Mouse (Mus musculus) kidney, adult 2 months (tissue): ENCODE results near the gene Esrra. TPM values are rescaled to one million over a fixed set of nuclear protein-coding genes. Genes with fewer than 3 reads are reported as not detected.

ENCODE experiments used
- DNase-seq: peaks from one replicate; pipeline ENCODE4 v3.0.0; 2021
- H3K27ac ChIP-seq: fragments of 200-500 bp; 2 replicates; pipeline ENCODE4 v1.5.1; 2012; ENCODE audit warnings: low read depth, low read length, control low read depth, inconsistent platforms; ENCODE audit not compliant: insufficient read depth
- H3K27me3 ChIP-seq: fragments of 200-500 bp; replicated peaks from 2 replicates; pipeline ENCODE4 v1.6.1; 2012; ENCODE audit warnings: mild to moderate bottlenecking, moderate library complexity, low read length, inconsistent platforms; ENCODE audit not compliant: control insufficient read depth, insufficient read depth
- H3K36me3 ChIP-seq: fragments of 200-500 bp; 2 replicates; pipeline ENCODE4 v1.6.1; 2012; ENCODE audit warnings: mild to moderate bottlenecking, moderate library complexity, low read length, inconsistent platforms; ENCODE audit not compliant: control insufficient read depth, insufficient read depth
- H3K4me1 ChIP-seq: fragments of 200-500 bp; 2 replicates; pipeline ENCODE4 v1.6.1; 2011; ENCODE audit warnings: low read length; ENCODE audit not compliant: control insufficient read depth, insufficient read depth
- H3K4me3 ChIP-seq: fragments of 200-500 bp; 2 replicates; pipeline ENCODE4 v1.5.1; 2011; ENCODE audit warnings: mild to moderate bottlenecking, low read depth, low read length, control low read depth; ENCODE audit not compliant: insufficient read depth
- CTCF ChIP-seq: fragments of 200-500 bp; conservative IDR thresholded peaks from 2 replicates; pipeline ENCODE4 v1.5.1; 2011; ENCODE audit warnings: low read depth, mild to moderate bottlenecking, control low read depth, low read length, moderate library complexity, mixed read lengths; ENCODE audit not compliant: insufficient read depth, insufficient read length
- POLR2A ChIP-seq: fragments of 200-500 bp; IDR thresholded peaks from one replicate; pipeline ENCODE4 v1.6.1; 2011; ENCODE audit warnings: low read depth, low read length, control low read depth
- WGBS: fragments of 180-500 bp; shearing (Covaris S2); methylation state at CpG from one replicate; pipeline ENCODE4 v1.1.7; 2018; 5-methylcytosine and 5-hydroxymethylcytosine counted together
- polyA plus RNA-seq: library from polyadenylated mRNA; depleted of rRNA; stranded (reverse); fragments of >200 nt; gene quantifications from 2 replicates; pipeline ENCODE4 v1.2.3, GENCODE M21; 2012; rRNA removed

Gene Esrra
- 134 and 155 TPM in 2 replicates for polyA plus RNA-seq

DNA sequence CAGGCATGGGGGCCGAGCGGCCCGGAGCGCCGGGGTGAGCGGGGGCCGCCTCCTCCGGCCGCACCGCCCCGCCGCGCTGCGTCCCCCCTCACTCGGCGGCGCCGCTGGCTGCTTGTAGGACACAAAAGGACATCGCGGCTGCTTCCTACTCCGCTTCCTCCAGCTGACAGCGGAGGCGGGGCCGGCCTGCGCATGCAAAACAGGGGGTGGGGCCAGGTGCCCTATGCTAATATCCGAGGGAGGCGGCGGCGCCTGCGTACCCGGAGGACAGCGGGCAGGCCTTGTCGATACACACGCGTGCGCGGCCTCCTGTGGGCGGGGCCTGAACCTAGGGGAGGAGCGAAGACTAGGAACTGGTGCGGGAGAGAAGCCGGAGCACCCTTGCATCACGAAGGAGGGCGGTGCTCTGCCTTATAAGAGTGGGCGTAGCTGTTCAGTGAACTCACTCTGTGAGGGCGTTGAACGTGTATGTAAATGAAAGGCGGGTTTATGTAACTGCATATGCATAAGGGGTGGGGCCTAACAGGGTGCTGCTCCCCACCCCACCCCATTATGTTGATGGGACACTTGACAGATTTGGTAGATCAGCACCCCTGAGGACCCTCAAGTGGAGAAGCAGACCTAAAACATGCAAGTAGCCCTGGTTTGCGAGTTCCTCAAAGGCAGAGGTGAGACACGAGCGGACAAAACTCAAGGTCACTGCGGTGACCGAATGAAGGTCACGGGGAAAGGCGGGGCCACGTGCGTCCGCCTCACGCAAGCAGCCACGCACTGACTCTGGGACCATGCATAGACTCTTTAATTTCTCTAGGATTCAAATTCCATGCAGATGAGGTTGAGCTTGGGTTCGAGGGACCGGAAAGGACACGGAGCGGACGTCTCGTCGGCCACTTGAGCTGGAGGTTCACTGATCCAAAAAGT is at the start of gene Esrra:
Gene Esrra (minus strand): TSS at position 167 of the 921 bp plus-strand sequence.
- peak within 1 kb of the TSS; percentile 97 for H3K27ac ChIP-seq
- H3K36me3 ChIP-seq = no peaks in the 10 kb centered on the region
- 1% methylated on average over 62 of the region's 66 CpGs for WGBS
- H3K4me3 ChIP-seq = peak within 1 kb of the TSS; percentile 94
- peak; percentile 100 for DNase-seq
- no peaks in the 10 kb centered on the region for H3K27me3 ChIP-seq
- H3K4me1 ChIP-seq = peaks cover 27% of the 10 kb centered on the region; the same call in 1 of the 2 replicates
- peak; percentile 76 for TF ChIP-seq POLR2A
- no peak for TF ChIP-seq CTCF

DNA sequence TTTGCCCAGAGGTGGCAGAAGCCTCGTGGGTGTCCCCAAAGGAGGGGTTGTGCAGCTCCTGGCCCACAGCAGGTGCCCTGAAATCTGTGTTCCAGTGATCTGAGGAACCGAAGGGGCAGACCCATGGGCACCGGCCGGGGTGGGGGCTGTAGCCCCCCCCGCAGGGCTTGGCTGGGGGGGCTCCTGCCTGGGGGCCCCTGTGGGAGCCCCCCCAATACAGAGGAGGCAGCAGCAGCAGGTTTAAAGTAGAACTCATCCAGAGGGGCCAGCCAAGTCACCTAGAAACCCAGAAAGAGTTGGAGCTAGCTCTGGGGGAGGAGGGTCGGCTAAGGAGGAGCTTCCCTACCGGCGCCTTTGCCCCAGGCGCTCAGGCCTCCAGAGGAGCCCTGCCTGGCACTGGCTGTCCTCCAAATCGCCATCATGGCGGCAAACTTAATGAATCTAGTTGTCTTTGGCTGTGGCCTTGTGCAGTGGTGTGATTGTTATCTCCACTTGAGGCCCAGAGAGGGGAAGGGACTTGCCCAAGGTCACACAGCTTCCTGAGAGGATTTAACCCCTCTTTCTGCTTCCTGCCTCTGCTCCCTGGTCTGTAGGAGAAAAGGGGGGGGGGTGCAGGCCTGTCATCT is 49.0 kb upstream of the Esrra start:
- H3K27ac ChIP-seq = no peak overlapping the region
- H3K27me3 ChIP-seq = no peaks in the 10 kb centered on the region
- 26% methylated on average over 11 of the region's 11 CpGs for WGBS
- H3K4me3 ChIP-seq = no peak overlapping the region
- TF ChIP-seq POLR2A = no peak
- TF ChIP-seq CTCF = no peak
- DNase-seq = no peak
- peaks cover under 1% of the 10 kb centered on the region; the same call in 1 of the 2 replicates for H3K36me3 ChIP-seq
- peaks cover 8% of the 10 kb centered on the region; the same call in 1 of the 2 replicates for H3K4me1 ChIP-seq

DNA sequence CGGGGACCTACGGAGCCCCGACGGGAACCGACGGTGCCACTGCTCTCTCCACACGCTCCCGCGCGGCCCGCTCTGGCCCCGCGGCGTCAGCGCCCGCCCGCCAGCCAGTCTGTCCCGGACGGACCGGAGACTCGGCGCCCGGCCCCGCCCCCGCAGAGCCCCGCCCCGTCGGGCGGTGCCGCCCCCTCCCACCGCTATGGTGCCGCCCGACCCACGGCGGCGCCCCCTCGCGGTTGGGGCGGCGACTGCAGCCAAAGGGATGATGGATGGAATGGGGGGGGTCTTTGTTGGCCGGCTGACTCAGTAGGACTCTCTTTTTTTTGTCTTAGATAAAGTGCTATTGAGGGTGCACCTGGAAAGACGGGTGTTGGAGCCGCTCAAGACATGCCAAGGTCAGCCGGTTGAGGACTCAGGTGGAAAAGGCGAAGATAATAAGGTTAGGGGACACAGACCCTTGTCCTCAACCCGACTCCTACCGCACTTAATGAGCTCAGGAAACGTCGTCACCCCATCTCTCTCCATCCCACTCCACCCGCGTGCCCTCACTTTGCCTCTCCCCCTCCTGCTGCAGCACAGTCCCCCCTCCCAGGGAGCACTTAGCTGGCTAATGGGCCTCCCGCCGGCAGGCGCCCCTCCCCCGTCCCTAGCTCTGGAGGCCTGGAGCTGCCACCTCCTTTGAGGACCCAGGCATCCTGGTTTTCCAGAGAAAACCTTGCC is 48.2 kb upstream of the Esrra start:
- 1% methylated on average over 54 of the region's 55 CpGs for WGBS
- peak overlapping the region; percentile 37; the same call in 1 of the 2 replicates for H3K27ac ChIP-seq
- peak; percentile 81 for DNase-seq

GRCm38 (mm10) chr19:6969291-6969664 is 47.7 kb upstream of the Esrra start:
- no peak for DNase-seq
- Histone ChIP-seq H3K27me3 (no peaks in the 10 kb centered on the region), H3K36me3 (peaks cover 1% of the 10 kb centered on the region; the same call in 1 of the 2 replicates), H3K4me1 (peaks cover 8% of the 10 kb centered on the region; the same call in 1 of the 2 replicates), H3K4me3 (peak overlapping the region; percentile 81), H3K27ac (0 out of 2 replicates have a peak overlapping the region, but pooled peaks have one; percentile 37)
- under 1% methylated on average over 20 of the region's 20 CpGs for WGBS
- no peak for TF ChIP-seq CTCF
- no peak for TF ChIP-seq POLR2A

More for the DNA sequence above, 48.2 kb upstream of the Esrra start:
- Histone ChIP-seq H3K36me3 (peaks cover 1% of the 10 kb centered on the region; the same call in 1 of the 2 replicates), H3K4me1 (peaks cover 8% of the 10 kb centered on the region; the same call in 1 of the 2 replicates), H3K27me3 (no peaks in the 10 kb centered on the region), H3K4me3 (peak overlapping the region; percentile 81)
- TF ChIP-seq CTCF (peak; percentile 63), POLR2A (no peak)

GRCm38 (mm10) chr19:6968491-6969271 is 47.1 kb upstream of the Esrra start:
- Histone ChIP-seq H3K4me3 (peak overlapping the region; percentile 81), H3K27me3 (no peaks in the 10 kb centered on the region), H3K27ac (0 out of 2 replicates have a peak overlapping the region, but pooled peaks have one; percentile 13), H3K36me3 (peaks cover 1% of the 10 kb centered on the region; the same call in 1 of the 2 replicates), H3K4me1 (peaks cover 8% of the 10 kb centered on the region; the same call in 1 of the 2 replicates)
- TF ChIP-seq CTCF (no peak), POLR2A (no peak)
- 5% methylated on average over 15 of the region's 15 CpGs for WGBS
- DNase-seq = peak; percentile 62

DNA sequence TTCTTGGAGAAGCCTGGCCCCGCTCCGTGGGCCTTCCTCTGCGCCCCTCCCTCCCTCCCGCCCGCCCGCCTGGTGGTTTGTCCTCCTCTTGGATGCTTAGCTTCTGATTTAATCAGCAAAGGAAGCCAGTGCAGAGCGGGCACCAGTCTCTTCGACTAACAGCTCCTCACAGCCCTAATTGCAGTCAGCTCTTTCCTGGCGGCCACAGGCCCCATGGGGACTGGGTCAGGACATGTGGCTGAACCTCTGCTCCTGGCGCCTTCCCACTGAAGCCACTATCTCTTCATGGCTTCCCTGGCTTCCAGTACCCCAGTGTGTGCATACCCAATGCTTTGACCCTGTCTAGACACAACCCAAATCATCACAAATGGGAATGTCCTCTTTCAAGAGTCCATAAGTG is 34.8 kb upstream of the Esrra start:
- DNase-seq = no peak
- Histone ChIP-seq H3K4me1 (peaks cover 10% of the 10 kb centered on the region; the same call in 1 of the 2 replicates), H3K27me3 (no peaks in the 10 kb centered on the region), H3K4me3 (no peak overlapping the region), H3K36me3 (no peaks in the 10 kb centered on the region), H3K27ac (no peak overlapping the region)
- TF ChIP-seq POLR2A = no peak
- TF ChIP-seq CTCF = no peak
- WGBS = 87% methylated on average over 10 of the region's 10 CpGs
